Mouse (Mus musculus): ENCODE measurements around the gene Thg1l.

Gene Thg1l

GRCm38 (mm10) chr11:45927456-45927855, 27.8 kb downstream of the Thg1l start:
- DNase-seq (ENCODE audit: extremely low spot score) = no peak

- peak; percentile 88 for DNase-seq (ENCODE audit: extremely low spot score)
Observed at GRCm38 (mm10) chr11:45926640-45927082, 28.6 kb downstream of the Thg1l start.

- no peak for DNase-seq (ENCODE audit: extremely low spot score)
Observed at GRCm38 (mm10) chr11:45925436-45925835, 29.9 kb downstream of the Thg1l start.

GRCm38 (mm10) chr11:45921480-45921898, 33.8 kb downstream of the Thg1l start:
- DNase-seq (ENCODE audit: extremely low spot score) = peak; percentile 49

GRCm38 (mm10) chr11:45921026-45921425, 34.3 kb downstream of the Thg1l start:
- DNase-seq (ENCODE audit: extremely low spot score) = no peak

- DNase-seq (ENCODE audit: extremely low spot score) = no peak
Observed at GRCm38 (mm10) chr11:45918836-45919235, 36.5 kb downstream of the Thg1l start.

GRCm38 (mm10) chr11:45918018-45918417, 37.3 kb downstream of the Thg1l start:
- no peak for DNase-seq (ENCODE audit: extremely low spot score)

- DNase-seq (ENCODE audit: extremely low spot score) = no peak
Observed at GRCm38 (mm10) chr11:45916196-45916595, 39.1 kb downstream of the Thg1l start.

- no peak for DNase-seq (ENCODE audit: extremely low spot score)
Observed at GRCm38 (mm10) chr11:45910701-45911100, 44.6 kb downstream of the Thg1l start.

GRCm38 (mm10) chr11:45908894-45909293, 46.4 kb downstream of the Thg1l start:
- no peak for DNase-seq (ENCODE audit: extremely low spot score)

- DNase-seq (ENCODE audit: extremely low spot score) = no peak
Observed at GRCm38 (mm10) chr11:45908070-45908469, 47.2 kb downstream of the Thg1l start.

GRCm38 (mm10) chr11:45907301-45907700, 48.0 kb downstream of the Thg1l start:
- no peak for DNase-seq (ENCODE audit: extremely low spot score)

GRCm38 (mm10) chr11:45906109-45906786, 49.0 kb downstream of the Thg1l start:
- no peak for DNase-seq (ENCODE audit: extremely low spot score)

GRCm38 (mm10) chr11:45900233-45901015, 54.9 kb downstream of the Thg1l start:
- no peak for DNase-seq (ENCODE audit: extremely low spot score)

GRCm38 (mm10) chr11:45897392-45897791, 57.9 kb downstream of the Thg1l start:
- no peak for DNase-seq (ENCODE audit: extremely low spot score)
